Mouse (Mus musculus): ENCODE measurements around the gene Dapk2.

- no peak for TF ChIP-seq CTCF (IDR thresholded peaks at IDR 0.05; ENCODE audit: control insufficient read depth, insufficient read depth, insufficient read length)
- TF ChIP-seq MAX (IDR thresholded peaks at IDR 0.05), result no peak
- TF ChIP-seq MYOG (IDR thresholded peaks at IDR 0.05; ENCODE audit: control insufficient read depth, extremely low read depth, insufficient read length), result no peak
- TF ChIP-seq USF1 (IDR thresholded peaks at IDR 0.05; ENCODE audit: low read depth), result no peak
- TF ChIP-seq MYOD1 (IDR thresholded peaks at IDR 0.05; ENCODE audit: control insufficient read depth, insufficient read length, low read depth), result no peak
Observed at GRCm38 (mm10) chr9:66200411-66200789, 42.4 kb downstream of the Dapk2 start.

All from C2C12 (cell line).